In the genomic region with DNA sequence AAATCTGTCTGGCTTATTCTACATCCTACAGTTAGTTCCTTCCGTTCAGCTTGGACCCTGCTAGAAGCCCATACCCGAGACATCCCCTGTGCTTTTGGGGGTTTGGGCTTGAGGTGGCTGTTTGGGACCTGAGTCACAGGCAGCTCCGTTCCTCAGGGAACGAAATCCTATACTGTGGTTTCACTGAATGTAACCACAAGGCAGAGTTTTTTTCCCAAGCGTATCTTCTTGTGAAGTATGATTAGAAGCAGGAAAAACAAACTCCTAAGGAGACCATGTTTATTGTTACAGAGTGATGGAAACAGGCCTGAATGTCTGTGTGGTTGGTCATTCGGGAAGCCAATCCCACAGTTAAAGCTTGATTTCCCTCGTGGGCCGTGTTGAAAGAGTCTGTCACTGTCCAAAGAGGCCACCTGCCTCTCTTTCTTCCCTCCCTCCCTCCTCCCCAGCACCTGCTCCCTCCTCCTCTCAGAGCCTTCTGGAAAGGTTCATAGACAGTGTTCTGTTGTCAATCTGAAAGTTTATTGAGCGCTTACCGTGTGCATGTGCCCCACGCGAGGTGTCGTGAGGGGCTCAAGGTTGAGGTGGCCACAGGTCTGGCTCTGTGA, we compare ENCODE assay signal across 29 mouse cellular contexts. TPM values are rescaled to one million over a fixed set of nuclear protein-coding genes. Genes with fewer than 3 reads are reported as not detected.
DNase-seq lines count a peak whose midpoint lies in the region; ATAC-seq and TF ChIP-seq lines count a peak whose summit lies in the region.
"Had no signal": no experiment of that assay in that cellular context is flagged by ENCODE, and none has a peak within 500 bp of the region (broad histone marks: within the 10 kb centered on the region; RNA-seq: fewer than 3 reads in every experiment).

No protein-coding gene starts in this region.

- no peak overlapping the region for H3K9ac ChIP-seq in heart, adult 2 months (ENCODE audit: low read depth, low read length)
- H3K9ac ChIP-seq in kidney, postnatal 0 days (ENCODE audit: low read depth, low read length) = no peak overlapping the region
- H3K9ac ChIP-seq: forebrain, postnatal 0 days; liver, embryonic 14.5 days; midbrain, embryonic 15.5 days had no signal

- CTCF ChIA-PET in Patski (lab: Charles Lee) = interaction anchor here (0.7 to 1.6 kb wide), 4 partner anchors 11 to 59 kb away, joined by 3 to 4 read pairs (median 3); no protein-coding TSS in a partner anchor

- H3K4me2 ChIP-seq in kidney, postnatal 0 days (ENCODE audit: low read length) = no peak overlapping the region
- H3K4me2 ChIP-seq: heart, embryonic 11.5 days; midbrain, embryonic 15.5 days had no signal

- H3K79me2 ChIP-seq in heart, adult 2 months (replicated peaks; ENCODE audit: control insufficient read depth, insufficient read depth, low read length) = no peaks in the 10 kb centered on the region

- H3K4me1 ChIP-seq in heart, adult 2 months (ENCODE audit: control insufficient read depth, insufficient read depth, low read length) = peaks cover 31% of the 10 kb centered on the region
- peaks cover 28% of the 10 kb centered on the region for H3K4me1 ChIP-seq in kidney, postnatal 0 days (replicated peaks; ENCODE audit: insufficient read depth, low read length)
- peaks cover 58% of the 10 kb centered on the region for H3K4me1 ChIP-seq in kidney, adult 2 months (ENCODE audit: control insufficient read depth, insufficient read depth, low read length)

- H3K27ac ChIP-seq in heart, adult 2 months = peak overlapping the region; percentile 7; the same call in 1 of the 2 replicates
- 0 out of 2 replicates have a peak overlapping the region, but pooled peaks have one; percentile 19 for H3K27ac ChIP-seq in kidney, postnatal 0 days
- no peak overlapping the region for H3K27ac ChIP-seq in kidney, adult 2 months (ENCODE audit: insufficient read depth, low read depth, low read length)
- H3K27ac ChIP-seq: layer of hippocampus, adult 2 months; liver, embryonic 14.5 days; midbrain, embryonic 15.5 days had no signal

- no peaks in the 10 kb centered on the region for H3K9me3 ChIP-seq in kidney, postnatal 0 days (replicated peaks; ENCODE audit: low read length)
- H3K9me3 ChIP-seq: midbrain, embryonic 15.5 days had no signal

- no peaks in the 10 kb centered on the region for H3K27me3 ChIP-seq in heart, adult 2 months (ENCODE audit: control insufficient read depth, insufficient read depth, low read length)
- H3K27me3 ChIP-seq in kidney, postnatal 0 days (ENCODE audit: insufficient read depth, low read length) = no peaks in the 10 kb centered on the region
- H3K27me3 ChIP-seq in kidney, adult 2 months (replicated peaks; ENCODE audit: control insufficient read depth, insufficient read depth, low read length) = no peaks in the 10 kb centered on the region
- H3K27me3 ChIP-seq in Patski = no peaks in the 10 kb centered on the region
- H3K27me3 ChIP-seq: CH12.LX; midbrain, embryonic 15.5 days had no signal

- H3K36me3 ChIP-seq in heart, adult 2 months (ENCODE audit: control insufficient read depth, insufficient read depth, low read length) = peaks cover 14% of the 10 kb centered on the region
- no peaks in the 10 kb centered on the region for H3K36me3 ChIP-seq in kidney, postnatal 0 days (ENCODE audit: insufficient read depth, low read length)
- no peaks in the 10 kb centered on the region for H3K36me3 ChIP-seq in kidney, adult 2 months (ENCODE audit: control insufficient read depth, insufficient read depth, low read length)
- H3K36me3 ChIP-seq: midbrain, embryonic 15.5 days had no signal

- H3K4me3 ChIP-seq in heart, adult 2 months = no peak overlapping the region
- H3K4me3 ChIP-seq in kidney, postnatal 0 days (replicated peaks; ENCODE audit: low read depth, low read length) = no peak overlapping the region
- no peak overlapping the region for H3K4me3 ChIP-seq in kidney, adult 2 months (ENCODE audit: insufficient read depth, low read depth, low read length)
- H3K4me3 ChIP-seq: layer of hippocampus, adult 2 months; midbrain, embryonic 15.5 days had no signal

- intact Hi-C loops in heart, adult 2 months (cut with DNase I) = no loop called here
- intact Hi-C loops in heart, postnatal 10 days (cut with DNase I) = loop anchor here (5.0 kb wide), 1 partner anchor 33 kb away; no protein-coding TSS in a partner anchor

- no peak for ATAC-seq in kidney, postnatal 0 days (replicated peaks; ENCODE audit: low FRiP score, low read depth)
- peak; percentile 42 for ATAC-seq in Patski
- ATAC-seq: forebrain, postnatal 0 days; hindbrain, embryonic 16.5 days; midbrain, embryonic 15.5 days had no signal

- no peak for TF ChIP-seq CTCF in heart, adult 2 months (IDR thresholded peaks at IDR 0.05)
- TF ChIP-seq CTCF in kidney, postnatal 0 days (IDR thresholded peaks at IDR 0.05; ENCODE audit: low read depth) = no peak
- no peak for TF ChIP-seq CTCF in kidney, adult 2 months (conservative IDR thresholded peaks at IDR 0.05; ENCODE audit: insufficient read depth, insufficient read length, low read depth, low read length)
- TF ChIP-seq CTCF in Patski (IDR thresholded peaks at IDR 0.05) = no peak

- no peak for DNase-seq in heart, adult 2 months
- no peak for DNase-seq in heart, postnatal 10 days
- DNase-seq in kidney, postnatal 0 days (ENCODE audit: low spot score) = no peak
- no peak for DNase-seq in kidney, adult 2 months
- peak; percentile 77 for DNase-seq in Patski (ENCODE audit: low read depth, low spot score)
- DNase-seq in fibroblast of lung, adult 2 months (ENCODE audit: low read depth) = peak; percentile 86
- DNase-seq in layer of hippocampus, postnatal 10 days (ENCODE audit: low spot score in 2 of 2) = no peak
- no peak for DNase-seq in thymus, postnatal 25 days
- DNase-seq: adrenal gland, postnatal 14 days; B cell, adult 2 months; cerebellum, adult 11 months; cerebellum, adult 9-11 months; embryo, embryonic 11 days; forebrain, postnatal 0 days; gastrocnemius, postnatal 14 days; kidney, adult 18-20 months; kidney, postnatal 36 days; layer of hippocampus, postnatal 36 days; liver; lung, adult 2 months; lung, postnatal 10 days; thymus, adult 2 months; thymus, postnatal 4 days had no signal

- in situ Hi-C loops in Patski (cut with MboI; ENCODE audit: low pct_unique_long_range_greater_than_20kb) = no loop called here

- no peak for TF ChIP-seq EP300 in heart, adult 2 months (IDR thresholded peaks at IDR 0.05; ENCODE audit: insufficient read depth, low read depth, low read length)

- TF ChIP-seq POLR2A in heart, adult 2 months (IDR thresholded peaks at IDR 0.05; ENCODE audit: insufficient read depth, low read depth, low read length) = no peak
- TF ChIP-seq POLR2A in kidney, adult 2 months (IDR thresholded peaks at IDR 0.05; ENCODE audit: low read depth, low read length) = no peak

- 85% methylated on average over 13 of the region's 13 CpGs for WGBS in heart, adult 2 months
- 55% methylated on average over 13 of the region's 13 CpGs for WGBS in kidney, postnatal 0 days
- 82% methylated on average over 13 of the region's 13 CpGs for WGBS in kidney, adult 2 months

- POLR2A ChIA-PET in Patski (lab: Charles Lee) = interaction anchor here (0.6 to 1.1 kb wide), 2 partner anchors 30 to 64 kb away, joined by 3 read pairs; no protein-coding TSS in a partner anchor

RNA-seq across cellular contexts. Expression of a gene that starts 59.6 kb away (rescaled TPM):
- total RNA-seq in heart, adult 2 months (2021) = 10 to 100 TPM; 83.2 to 95.3 TPM
- polyA plus RNA-seq in heart, adult 2 months (2012; rRNA removed) = 95.7 and 123 TPM in 2 replicates
- total RNA-seq in heart, postnatal 10 days (2021) = 10 to 100 TPM; 83.0 to 85.0 TPM
- polyA plus RNA-seq in kidney, postnatal 0 days (2015; fragmentation: Nextera tagmentation; extraction: Ambion mirVana) = 48.6 and 53.2 TPM in 2 replicates
- polyA plus RNA-seq in kidney, adult 2 months (2012; rRNA removed) = 145 TPM in 2 replicates
- 355 TPM for polyA plus RNA-seq in Patski (2021)
- 10 to 100 TPM; 33.7 to 37.6 TPM for total RNA-seq in layer of hippocampus, postnatal 10 days (2021)

Comparison
In these comparisons a context has a peak if more than half of its experiments do, and no peak if none do; other contexts are left out.
1. DNase-seq: peak in Patski (single experiment) and fibroblast of lung, adult 2 months (single experiment); none in heart, adult 2 months (0 of 2), heart, postnatal 10 days (0 of 2), kidney, postnatal 0 days (single experiment), kidney, adult 2 months (single experiment), layer of hippocampus, postnatal 10 days (0 of 2) and thymus, postnatal 25 days (single experiment).